Mouse (Mus musculus) cerebellum, adult 9-10 months (tissue): ENCODE data around the gene Tmem56.

Experiments
- DNase-seq: peaks from one replicate; pipeline ENCODE4 v3.0.0; 2022

Gene Tmem56

GRCm38 (mm10) chr3:121282998-121283397, at the start of gene Tmem56:
Tmem56 (minus strand) TSS chr3:121283098.
- DNase-seq: no peak

- DNase-seq: no peak
Measured at GRCm38 (mm10) chr3:121330244-121330646, 47.3 kb upstream of the Tmem56 start.

GRCm38 (mm10) chr3:121329647-121330046, 46.7 kb upstream of the Tmem56 start:
- DNase-seq: no peak

- no peak for DNase-seq
Measured at GRCm38 (mm10) chr3:121327406-121327805, 44.5 kb upstream of the Tmem56 start.

GRCm38 (mm10) chr3:121323371-121323770, 40.5 kb upstream of the Tmem56 start:
- DNase-seq: no peak

GRCm38 (mm10) chr3:121320896-121321295, 38.0 kb upstream of the Tmem56 start:
- no peak for DNase-seq

- no peak for DNase-seq
Measured at GRCm38 (mm10) chr3:121319906-121320305, 37.0 kb upstream of the Tmem56 start.

- no peak for DNase-seq
Measured at GRCm38 (mm10) chr3:121315498-121315897, 32.6 kb upstream of the Tmem56 start.

GRCm38 (mm10) chr3:121314149-121314548, 31.3 kb upstream of the Tmem56 start:
- no peak for DNase-seq

GRCm38 (mm10) chr3:121312979-121313378, 30.1 kb upstream of the Tmem56 start:
- no peak for DNase-seq

GRCm38 (mm10) chr3:121312426-121312825, 29.5 kb upstream of the Tmem56 start:
- no peak for DNase-seq

- DNase-seq: no peak
Measured at GRCm38 (mm10) chr3:121309896-121310714, 27.2 kb upstream of the Tmem56 start.

- DNase-seq: no peak
Measured at GRCm38 (mm10) chr3:121309429-121309828, 26.5 kb upstream of the Tmem56 start.

- no peak for DNase-seq
Measured at GRCm38 (mm10) chr3:121308935-121309334, 26.0 kb upstream of the Tmem56 start.

- DNase-seq: peak; percentile 83
Measured at GRCm38 (mm10) chr3:121307532-121308234, 24.8 kb upstream of the Tmem56 start.

GRCm38 (mm10) chr3:121306641-121307040, 23.7 kb upstream of the Tmem56 start:
- no peak for DNase-seq

- DNase-seq: no peak
Measured at GRCm38 (mm10) chr3:121294200-121294599, 11.3 kb upstream of the Tmem56 start.

GRCm38 (mm10) chr3:121291560-121292258, 8.8 kb upstream of the Tmem56 start, which contains the start of gene Alg14:
Alg14 (plus strand) TSS chr3:121291773.
- peak; percentile 98 for DNase-seq

GRCm38 (mm10) chr3:121291225-121291559, 8.3 kb upstream of the Tmem56 start:
- no peak for DNase-seq

- peak; percentile 81 for DNase-seq
Measured at GRCm38 (mm10) chr3:121290681-121291080, 7.8 kb upstream of the Tmem56 start.

GRCm38 (mm10) chr3:121287151-121287550, 4.3 kb upstream of the Tmem56 start:
- DNase-seq: no peak

- peak; percentile 81 for DNase-seq
Measured at GRCm38 (mm10) chr3:121285219-121285618, 2.3 kb upstream of the Tmem56 start.

GRCm38 (mm10) chr3:121279679-121280078, 3.2 kb downstream of the Tmem56 start:
- no peak for DNase-seq

- peak; percentile 95 for DNase-seq
Measured at GRCm38 (mm10) chr3:121277557-121277956, 5.3 kb downstream of the Tmem56 start.
